Mouse (Mus musculus): ENCODE results near the gene Exoc7. TPM values are rescaled to one million over a fixed set of nuclear protein-coding genes. Genes with fewer than 3 reads are reported as not detected.
"Not testable (repeated sequence)": the region's sequence is repeated elsewhere in the genome, so short reads cannot be mapped to it uniquely, and the experiment has no call there.

Exoc7 gene
- polyA plus RNA-seq, 1 experiment from 2014 or later, result 129 TPM

DNA sequence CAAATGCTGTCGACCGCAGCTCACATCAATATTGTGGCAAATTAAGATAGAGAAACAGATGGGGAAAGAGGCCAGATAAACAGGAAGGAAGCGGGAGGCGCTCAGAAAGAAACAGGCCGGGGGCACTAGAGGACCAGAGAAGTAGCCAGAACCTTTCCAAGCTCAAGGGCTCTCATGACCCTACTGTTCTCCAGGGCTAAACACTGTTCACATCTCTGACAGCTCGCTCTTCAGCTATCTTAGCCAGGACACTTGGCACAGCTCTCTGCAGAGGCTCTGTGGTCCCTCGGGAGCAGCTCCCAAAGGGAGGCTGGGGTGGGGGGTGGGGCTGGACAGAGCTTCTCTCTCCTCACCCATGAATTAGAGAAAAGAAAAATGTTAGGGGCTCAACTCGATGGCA lies 16.5 kb downstream of the Exoc7 start:
- Histone ChIP-seq H3K9ac (replicated peaks; ENCODE audit: low read depth, low read length) (no peak overlapping the region), H3K4me2 (ENCODE audit: low read depth, low read length) (no peak overlapping the region), H3K27ac (ENCODE audit: low read depth, low read length) (no peak overlapping the region), H3K4me3 (ENCODE audit: low read depth, low read length) (no peak overlapping the region), H3K4me1 (ENCODE audit: control insufficient read depth, insufficient read depth, low read length) (0 out of 2 replicates have a peak, but pooled peaks cover 3% of the 10 kb centered on the region), H3K9me3 (ENCODE audit: control insufficient read depth, low read length) (no peaks in the 10 kb centered on the region), H3K27me3 (ENCODE audit: control insufficient read depth, insufficient read depth, low read length) (no peaks in the 10 kb centered on the region; the same call in 1 of the 2 replicates), H3K36me3 (ENCODE audit: control insufficient read depth, insufficient read depth, low read length) (peaks cover 46% of the 10 kb centered on the region)
- no peak for ATAC-seq (ENCODE audit: low read depth)
- WGBS, result 86% methylated on average over 8 of the region's 8 CpGs

- no peaks in the 10 kb centered on the region for H3K4me1 ChIP-seq (ENCODE audit: control insufficient read depth, insufficient read depth, low read length)
- WGBS, result 69% methylated on average over 5 of the region's 5 CpGs
- ATAC-seq (ENCODE audit: low read depth), result no peak
- H3K4me2 ChIP-seq (ENCODE audit: low read depth, low read length), result no peak overlapping the region
- peaks cover 18% of the 10 kb centered on the region for H3K27me3 ChIP-seq (ENCODE audit: control insufficient read depth, insufficient read depth, low read length)
- H3K27ac ChIP-seq (ENCODE audit: low read depth, low read length), result peak overlapping the region; percentile 30; the same call in 1 of the 2 replicates
- H3K9ac ChIP-seq (replicated peaks; ENCODE audit: low read depth, low read length), result no peak overlapping the region
- H3K4me3 ChIP-seq (ENCODE audit: low read depth, low read length), result no peak overlapping the region
- H3K36me3 ChIP-seq (ENCODE audit: control insufficient read depth, insufficient read depth, low read length), result peaks cover 22% of the 10 kb centered on the region
- no peaks in the 10 kb centered on the region for H3K9me3 ChIP-seq (ENCODE audit: control insufficient read depth, low read length)
Measured at GRCm38 (mm10) chr11:116287351-116287750, 19.7 kb downstream of the Exoc7 start.

DNA sequence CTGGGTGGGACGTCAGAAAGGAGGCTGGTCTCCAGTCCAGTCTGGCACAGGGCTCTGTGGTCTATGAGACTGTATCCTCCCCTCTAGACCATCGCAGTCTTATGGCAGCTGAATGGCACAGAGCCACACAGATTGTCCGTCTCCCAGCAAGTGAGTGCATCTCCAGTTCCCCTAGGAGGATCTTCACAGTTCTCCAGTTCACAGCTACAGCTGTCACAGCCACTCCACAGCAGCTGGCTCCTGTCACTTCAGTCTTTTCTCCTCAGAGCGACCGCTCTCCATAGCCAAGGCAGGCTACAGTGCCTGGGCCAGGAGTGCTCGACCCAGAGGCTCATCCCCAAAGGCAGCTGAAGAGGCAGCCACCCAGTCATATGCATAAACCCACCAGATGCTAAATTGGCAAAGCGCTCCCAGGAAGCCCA lies 21.3 kb downstream of the Exoc7 start:
- no peak overlapping the region for H3K9ac ChIP-seq (replicated peaks; ENCODE audit: low read depth, low read length)
- peaks cover 7% of the 10 kb centered on the region for H3K4me1 ChIP-seq (ENCODE audit: control insufficient read depth, insufficient read depth, low read length)
- ATAC-seq (ENCODE audit: low read depth), result no peak; the same call in 1 of the 2 replicates
- H3K27me3 ChIP-seq (ENCODE audit: control insufficient read depth, insufficient read depth, low read length), result peaks cover 31% of the 10 kb centered on the region
- WGBS, result 67% methylated on average over 7 of the region's 7 CpGs
- peaks cover 14% of the 10 kb centered on the region for H3K36me3 ChIP-seq (ENCODE audit: control insufficient read depth, insufficient read depth, low read length)
- no peak overlapping the region for H3K4me3 ChIP-seq (ENCODE audit: low read depth, low read length)
- no peak overlapping the region for H3K4me2 ChIP-seq (ENCODE audit: low read depth, low read length)
- H3K27ac ChIP-seq (ENCODE audit: low read depth, low read length), result no peak overlapping the region
- no peaks in the 10 kb centered on the region for H3K9me3 ChIP-seq (ENCODE audit: control insufficient read depth, low read length)

DNA sequence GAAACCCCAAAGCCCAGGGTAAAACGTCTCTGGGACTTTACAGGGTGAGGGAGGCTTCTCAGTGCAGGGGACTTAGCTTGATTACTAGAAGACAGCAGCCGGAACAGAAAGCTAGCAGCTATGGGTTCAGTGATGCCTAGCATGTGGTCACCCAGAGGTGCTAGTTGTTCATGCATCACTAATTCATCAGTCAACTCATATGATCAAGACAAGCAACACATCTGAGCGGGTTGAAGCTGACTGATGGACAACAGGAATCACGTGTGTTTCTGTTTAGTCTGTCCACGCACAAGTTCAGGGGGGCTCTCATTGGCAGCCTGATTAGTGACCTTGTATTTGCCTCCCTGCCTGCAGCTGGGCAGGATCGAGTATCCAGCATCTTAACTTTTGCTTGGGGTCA lies 23.1 kb downstream of the Exoc7 start:
- Histone ChIP-seq H3K27ac (ENCODE audit: low read depth, low read length) (no peak overlapping the region), H3K36me3 (ENCODE audit: control insufficient read depth, insufficient read depth, low read length) (peaks cover 12% of the 10 kb centered on the region), H3K27me3 (ENCODE audit: control insufficient read depth, insufficient read depth, low read length) (peaks cover 40% of the 10 kb centered on the region), H3K4me1 (ENCODE audit: control insufficient read depth, insufficient read depth, low read length) (peaks cover 7% of the 10 kb centered on the region), H3K9me3 (ENCODE audit: control insufficient read depth, low read length) (no peaks in the 10 kb centered on the region), H3K4me3 (ENCODE audit: low read depth, low read length) (no peak overlapping the region), H3K9ac (replicated peaks; ENCODE audit: low read depth, low read length) (no peak overlapping the region), H3K4me2 (ENCODE audit: low read depth, low read length) (no peak overlapping the region)
- ATAC-seq (ENCODE audit: low read depth), result no peak
- 65% methylated on average over 6 of the region's 6 CpGs for WGBS

- Histone ChIP-seq H3K4me1 (ENCODE audit: control insufficient read depth, insufficient read depth, low read length) (peaks cover 7% of the 10 kb centered on the region), H3K4me3 (ENCODE audit: low read depth, low read length) (no peak overlapping the region), H3K4me2 (ENCODE audit: low read depth, low read length) (no peak overlapping the region), H3K27ac (ENCODE audit: low read depth, low read length) (no peak overlapping the region), H3K9me3 (ENCODE audit: control insufficient read depth, low read length) (no peaks in the 10 kb centered on the region), H3K9ac (replicated peaks; ENCODE audit: low read depth, low read length) (no peak overlapping the region), H3K27me3 (ENCODE audit: control insufficient read depth, insufficient read depth, low read length) (peaks cover 40% of the 10 kb centered on the region), H3K36me3 (ENCODE audit: control insufficient read depth, insufficient read depth, low read length) (peaks cover 2% of the 10 kb centered on the region; the same call in 1 of the 2 replicates)
- ATAC-seq (ENCODE audit: low read depth), result no peak
- 10% methylated on average over 48 of the region's 48 CpGs for WGBS
Measured at GRCm38 (mm10) chr11:116282912-116283521, 24.0 kb downstream of the Exoc7 start.

GRCm38 (mm10) chr11:116282089-116282488 lies 24.9 kb downstream of the Exoc7 start:
- H3K9ac ChIP-seq (replicated peaks; ENCODE audit: low read depth, low read length), result no peak overlapping the region
- WGBS, result 1% methylated on average over 11 of the region's 11 CpGs
- H3K27ac ChIP-seq (ENCODE audit: low read depth, low read length), result no peak overlapping the region
- peaks cover 7% of the 10 kb centered on the region for H3K4me1 ChIP-seq (ENCODE audit: control insufficient read depth, insufficient read depth, low read length)
- peaks cover 40% of the 10 kb centered on the region for H3K27me3 ChIP-seq (ENCODE audit: control insufficient read depth, insufficient read depth, low read length)
- ATAC-seq (ENCODE audit: low read depth), result no peak
- peak overlapping the region; percentile 19; the same call in 1 of the 2 replicates for H3K4me3 ChIP-seq (ENCODE audit: low read depth, low read length)
- H3K9me3 ChIP-seq (ENCODE audit: control insufficient read depth, low read length), result no peaks in the 10 kb centered on the region
- H3K4me2 ChIP-seq (ENCODE audit: low read depth, low read length), result no peak overlapping the region
- no peaks in the 10 kb centered on the region for H3K36me3 ChIP-seq (ENCODE audit: control insufficient read depth, insufficient read depth, low read length)

DNA sequence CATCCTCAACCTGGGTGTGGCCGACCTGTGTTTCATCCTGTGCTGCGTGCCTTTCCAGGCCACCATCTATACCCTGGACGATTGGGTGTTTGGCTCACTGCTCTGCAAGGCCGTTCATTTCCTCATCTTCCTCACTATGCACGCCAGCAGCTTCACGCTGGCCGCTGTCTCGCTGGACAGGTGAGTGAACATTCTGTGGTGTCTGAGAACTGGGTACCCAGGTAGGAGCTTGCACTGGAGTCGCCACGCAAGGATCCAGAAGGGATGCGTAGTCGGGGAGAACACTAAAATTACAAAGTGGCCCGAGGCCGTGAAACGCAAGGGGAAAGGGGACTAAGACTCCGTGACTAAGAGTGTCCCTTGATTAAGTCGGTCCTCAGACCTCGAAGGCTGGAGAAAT lies 25.4 kb downstream of the Exoc7 start:
- H3K4me2 ChIP-seq (ENCODE audit: low read depth, low read length), result peak overlapping the region; percentile 44
- peaks cover 40% of the 10 kb centered on the region for H3K27me3 ChIP-seq (ENCODE audit: control insufficient read depth, insufficient read depth, low read length)
- 0 out of 2 replicates have a peak overlapping the region, but pooled peaks have one; percentile 28 for H3K9ac ChIP-seq (replicated peaks; ENCODE audit: low read depth, low read length)
- 2% methylated on average over 18 of the region's 18 CpGs for WGBS
- H3K4me3 ChIP-seq (ENCODE audit: low read depth, low read length), result peak overlapping the region; percentile 19
- no peaks in the 10 kb centered on the region for H3K9me3 ChIP-seq (ENCODE audit: control insufficient read depth, low read length)
- peaks cover 7% of the 10 kb centered on the region for H3K4me1 ChIP-seq (ENCODE audit: control insufficient read depth, insufficient read depth, low read length)
- no peaks in the 10 kb centered on the region for H3K36me3 ChIP-seq (ENCODE audit: control insufficient read depth, insufficient read depth, low read length)
- H3K27ac ChIP-seq (ENCODE audit: low read depth, low read length), result no peak overlapping the region
- no peak for ATAC-seq (ENCODE audit: low read depth)

DNA sequence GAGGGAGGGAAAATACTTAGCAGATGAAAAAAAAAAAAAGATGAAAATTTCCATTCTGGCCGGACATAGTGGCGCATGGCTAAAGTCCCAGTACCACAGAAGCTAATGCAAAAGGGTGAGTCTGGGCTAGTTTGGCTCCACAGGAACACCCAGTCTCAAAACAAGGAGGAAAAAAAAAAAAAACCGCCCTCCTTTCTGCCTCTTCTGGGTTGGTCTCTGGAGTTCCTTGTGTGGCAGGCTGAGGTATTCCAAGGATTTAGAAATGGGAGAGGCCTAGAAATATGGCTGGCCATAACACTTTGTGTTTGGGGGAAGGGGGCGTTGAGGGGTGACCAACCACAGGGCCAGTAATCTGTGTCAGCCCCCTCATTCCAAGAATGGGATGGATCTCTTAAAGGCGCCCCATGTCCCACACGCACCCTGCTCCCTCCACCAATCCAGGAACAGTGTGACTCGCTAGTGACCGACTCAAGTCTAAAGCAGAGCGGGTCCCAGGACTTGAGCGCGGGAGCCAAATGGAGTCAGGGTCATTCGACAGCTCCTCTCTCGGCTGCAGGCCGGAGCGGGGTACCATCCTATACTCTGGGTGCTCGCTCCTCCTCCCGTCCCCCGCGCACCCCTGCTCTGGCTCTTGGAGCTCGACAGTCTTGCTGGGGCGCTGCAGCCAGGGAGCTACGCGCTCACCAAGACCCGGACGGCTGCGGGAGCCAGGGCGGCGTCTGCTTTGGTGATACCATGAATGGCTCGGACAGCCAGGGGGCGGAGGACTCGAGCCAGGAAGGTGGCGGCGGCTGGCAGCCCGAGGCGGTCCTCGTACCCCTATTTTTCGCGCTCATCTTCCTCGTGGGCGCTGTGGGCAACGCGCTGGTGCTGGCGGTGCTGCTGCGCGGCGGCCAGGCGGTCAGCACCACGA lies 26.0 kb downstream of the Exoc7 start, which contains the start of gene Galr2:
Gene Galr2, plus strand, starts transcription at position 189 of the 913 bp plus-strand sequence.
- Histone ChIP-seq H3K36me3 (ENCODE audit: control insufficient read depth, insufficient read depth, low read length) (no peaks in the 10 kb centered on the region), H3K9ac (replicated peaks; ENCODE audit: low read depth, low read length) (0 out of 2 replicates have a peak within 1 kb of the TSS, but pooled peaks have one; percentile 28), H3K27ac (ENCODE audit: low read depth, low read length) (no peak within 1 kb of the TSS), H3K27me3 (ENCODE audit: control insufficient read depth, insufficient read depth, low read length) (peaks cover 40% of the 10 kb centered on the region), H3K4me3 (ENCODE audit: low read depth, low read length) (peak within 1 kb of the TSS; percentile 19), H3K4me1 (ENCODE audit: control insufficient read depth, insufficient read depth, low read length) (peaks cover 7% of the 10 kb centered on the region), H3K9me3 (ENCODE audit: control insufficient read depth, low read length) (no peaks in the 10 kb centered on the region), H3K4me2 (ENCODE audit: low read depth, low read length) (peak within 1 kb of the TSS; percentile 44)
- 6% methylated on average over 44 of the region's 48 CpGs for WGBS
- no peak for ATAC-seq (ENCODE audit: low read depth)

DNA sequence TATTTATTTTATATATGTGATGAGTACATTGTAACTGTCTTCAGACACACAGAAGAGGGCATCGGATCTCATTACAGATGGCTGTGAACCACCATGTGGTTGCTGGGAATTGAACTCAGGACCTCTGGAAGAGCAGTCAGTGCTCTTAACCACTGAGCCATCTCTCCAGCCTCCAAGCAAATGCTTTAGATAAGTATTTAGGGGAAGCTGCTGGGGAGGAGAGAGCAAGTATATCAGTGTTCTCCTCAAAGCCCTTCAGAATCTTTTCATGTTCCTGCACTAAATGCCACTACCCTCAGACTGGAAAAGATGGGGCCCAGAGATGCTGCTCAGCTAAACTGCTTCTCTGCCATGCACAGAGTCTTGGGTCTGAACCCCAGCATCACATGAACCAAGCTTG lies 29.8 kb downstream of the Exoc7 start:
- not testable (repeated sequence) for H3K9me3 ChIP-seq (ENCODE audit: control insufficient read depth, low read length); H3K27ac ChIP-seq (ENCODE audit: low read depth, low read length); ATAC-seq (ENCODE audit: low read depth); H3K36me3 ChIP-seq (ENCODE audit: control insufficient read depth, insufficient read depth, low read length); H3K9ac ChIP-seq (replicated peaks; ENCODE audit: low read depth, low read length); H3K4me2 ChIP-seq (ENCODE audit: low read depth, low read length); H3K4me3 ChIP-seq (ENCODE audit: low read depth, low read length)
- 88% methylated on average over 1 of the region's 1 CpGs for WGBS
- peaks cover 18% of the 10 kb centered on the region for H3K4me1 ChIP-seq (ENCODE audit: control insufficient read depth, insufficient read depth, low read length)
- H3K27me3 ChIP-seq (ENCODE audit: control insufficient read depth, insufficient read depth, low read length), result peaks cover 20% of the 10 kb centered on the region

Measured in neural tube, embryonic 14.5 days (tissue).